Mouse (Mus musculus) forebrain, postnatal 0 days (tissue): ENCODE data around the gene Gm4559. TPM values are rescaled to one million over a fixed set of nuclear protein-coding genes. Genes with fewer than 3 reads are reported as not detected.
"Not testable (repeated sequence)": the region's sequence is repeated elsewhere in the genome, so short reads cannot be mapped to it uniquely, and the experiment has no call there.

ENCODE experiments used
- ATAC-seq: fragments of 200-750 bp; cut with Nextera tagmentation; 2 replicates; pipeline ENCODE4 v1.8.0; 2017; ENCODE audit warnings: mild to moderate bottlenecking, moderate library complexity
- DNase-seq: peaks from one replicate; pipeline ENCODE4 v3.0.0-alpha.2; 2015
- H3K27ac ChIP-seq: fragments of 300-500 bp; sonication (generic); 2 replicates; pipeline ENCODE4 v1.5.1; 2014; ENCODE audit warnings: low read depth, mild to moderate bottlenecking, antibody characterized with exemption, low read length, moderate library complexity, mixed read lengths
- H3K27me3 ChIP-seq: fragments of 300-500 bp; sonication (generic); 2 replicates; pipeline ENCODE4 v1.6.1; 2014; ENCODE audit warnings: mild to moderate bottlenecking, low read length, mixed read lengths; ENCODE audit not compliant: insufficient read depth
- H3K36me3 ChIP-seq: fragments of 300-500 bp; sonication (generic); 2 replicates; pipeline ENCODE4 v1.6.1; 2014; ENCODE audit warnings: mild to moderate bottlenecking, moderate library complexity; ENCODE audit not compliant: insufficient read depth
- H3K4me1 ChIP-seq: fragments of 300-500 bp; sonication (generic); 2 replicates; pipeline ENCODE4 v1.6.1; 2014; ENCODE audit warnings: antibody characterized with exemption; ENCODE audit not compliant: insufficient read depth
- H3K4me2 ChIP-seq: fragments of 300-500 bp; sonication (generic); 2 replicates; pipeline ENCODE4 v1.6.1; 2014; ENCODE audit warnings: low read depth, mild to moderate bottlenecking, moderate library complexity
- H3K4me3 ChIP-seq: fragments of 300-500 bp; sonication (generic); 2 replicates; pipeline ENCODE4 v1.5.1; 2014; ENCODE audit warnings: low read depth, low read length, mixed read lengths
- H3K9ac ChIP-seq: fragments of 300-500 bp; sonication (generic); 2 replicates; pipeline ENCODE4 v1.6.1; 2014; ENCODE audit warnings: mild to moderate bottlenecking
- H3K9me3 ChIP-seq: fragments of 300-500 bp; sonication (generic); 2 replicates; pipeline ENCODE4 v1.6.1; 2016; ENCODE audit warnings: low read length
- CTCF ChIP-seq: sonication (generic); IDR thresholded peaks from 2 replicates; pipeline ENCODE4 v1.5.1; 2016; ENCODE audit warnings: antibody characterized with exemption, control low read depth, low read depth
- WGBS: fragments of 180-500 bp; shearing (Covaris S2); extraction: QIAGEN DNeasy Blood & Tissue Kit; methylation state at CpG from one replicate; pipeline ENCODE4 v1.1.7; 2014; 5-methylcytosine and 5-hydroxymethylcytosine counted together
- polyA plus RNA-seq: library from polyadenylated mRNA; unstranded; fragments of >200 nt; fragmentation: Nextera tagmentation; extraction: Ambion mirVana; gene quantifications from 2 replicates; pipeline ENCODE4 v1.2.1, GENCODE M21; 2015
- total RNA-seq: library from RNA; depleted of rRNA; stranded (reverse); fragments of >200 nt; gene quantifications from 2 replicates; pipeline ENCODE4 v1.2.3, GENCODE M21; 2014; rRNA removed

Gm4559 gene
- total and polyA plus RNA-seq, 2 experiments from 2014 or later, result not detected

DNA sequence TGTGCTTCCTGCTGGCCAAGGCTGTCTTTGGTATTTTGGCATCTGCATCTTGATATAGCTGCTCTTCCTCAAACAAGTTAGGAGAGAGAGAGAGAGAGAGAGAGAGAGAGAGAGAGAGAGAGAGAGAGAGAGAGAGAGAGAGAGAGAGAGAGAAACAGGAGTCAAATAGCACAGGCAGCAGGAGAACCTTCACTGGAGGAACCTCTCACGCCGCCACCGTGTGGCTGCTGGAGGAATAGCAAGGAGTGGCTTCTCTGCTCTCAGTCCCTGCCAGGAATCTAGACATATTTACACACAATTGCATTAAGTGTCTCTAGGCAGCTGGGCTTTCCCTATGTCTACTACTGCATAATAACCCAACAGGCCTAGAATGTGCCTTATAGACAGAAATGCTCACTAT lies 4.0 kb upstream of the Gm4559 start:
- not testable (repeated sequence) for H3K4me3 ChIP-seq, H3K9ac ChIP-seq, H3K27ac ChIP-seq, H3K9me3 ChIP-seq, H3K27me3 ChIP-seq, H3K4me1 ChIP-seq, H3K36me3 ChIP-seq, H3K4me2 ChIP-seq
- TF ChIP-seq CTCF, result peak; percentile 74
- peak; percentile 74 for DNase-seq
- WGBS, result 1% methylated on average over 3 of the region's 3 CpGs
- peak; percentile 67 for ATAC-seq

DNA sequence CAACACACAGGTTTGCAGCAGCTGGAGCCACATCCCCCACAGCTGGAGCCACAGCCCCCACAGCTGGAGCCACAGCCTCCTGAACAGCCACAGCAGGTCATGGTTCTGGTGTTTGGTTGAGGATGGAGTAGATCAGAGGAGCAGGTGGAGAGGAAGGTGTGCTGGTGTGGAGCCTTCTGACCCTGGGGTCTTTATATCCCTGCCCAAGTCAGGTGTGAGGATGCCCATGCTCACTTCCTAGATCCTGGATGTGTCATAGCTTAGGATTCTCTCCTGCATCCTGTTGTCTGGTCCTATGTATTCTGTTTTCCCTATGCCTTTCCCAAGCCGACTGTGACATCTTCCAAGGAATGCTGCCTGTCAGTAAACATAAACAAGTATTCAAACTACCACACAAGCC lies 15.9 kb downstream of the Gm4559 start, which contains the start of gene Gm2431:
Gene Gm2431 (minus strand): TSS at position 101 of the 400 bp plus-strand sequence.
- not testable (repeated sequence) for H3K36me3 ChIP-seq, H3K9ac ChIP-seq, H3K4me1 ChIP-seq, H3K27ac ChIP-seq, DNase-seq, H3K9me3 ChIP-seq, ATAC-seq, H3K4me2 ChIP-seq, H3K4me3 ChIP-seq, H3K27me3 ChIP-seq
- 60% methylated on average over 1 of the region's 1 CpGs for WGBS

DNA sequence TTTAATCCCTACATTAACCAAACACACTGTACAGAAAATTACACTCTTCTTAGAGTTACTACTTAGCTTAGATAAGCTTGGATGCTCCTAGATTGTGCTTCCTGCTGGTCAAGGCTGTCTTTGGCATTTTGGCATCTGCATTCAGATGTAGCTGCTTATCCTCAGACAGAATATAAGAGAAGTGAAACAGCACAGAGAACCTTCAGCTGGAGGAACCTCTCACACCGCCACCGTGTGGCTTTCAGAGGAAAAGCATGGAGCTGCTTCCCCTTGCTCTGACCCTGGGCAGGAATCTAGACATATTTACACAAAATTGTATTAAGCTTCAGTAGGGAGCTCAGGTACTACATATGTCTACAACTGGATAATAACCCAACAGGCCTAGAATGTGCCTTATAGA lies 18.6 kb downstream of the Gm4559 start:
- H3K4me2 ChIP-seq, result no peak overlapping the region
- no peak overlapping the region for H3K4me3 ChIP-seq
- no peaks in the 10 kb centered on the region for H3K9me3 ChIP-seq
- 0% methylated on average over 2 of the region's 2 CpGs for WGBS
- ATAC-seq, result peak; percentile 69
- no peaks in the 10 kb centered on the region for H3K27me3 ChIP-seq
- no peak overlapping the region for H3K27ac ChIP-seq
- H3K4me1 ChIP-seq, result no peaks in the 10 kb centered on the region
- peak; percentile 48 for DNase-seq
- no peaks in the 10 kb centered on the region for H3K36me3 ChIP-seq
- no peak overlapping the region for H3K9ac ChIP-seq
- TF ChIP-seq CTCF, result peak; percentile 78

DNA sequence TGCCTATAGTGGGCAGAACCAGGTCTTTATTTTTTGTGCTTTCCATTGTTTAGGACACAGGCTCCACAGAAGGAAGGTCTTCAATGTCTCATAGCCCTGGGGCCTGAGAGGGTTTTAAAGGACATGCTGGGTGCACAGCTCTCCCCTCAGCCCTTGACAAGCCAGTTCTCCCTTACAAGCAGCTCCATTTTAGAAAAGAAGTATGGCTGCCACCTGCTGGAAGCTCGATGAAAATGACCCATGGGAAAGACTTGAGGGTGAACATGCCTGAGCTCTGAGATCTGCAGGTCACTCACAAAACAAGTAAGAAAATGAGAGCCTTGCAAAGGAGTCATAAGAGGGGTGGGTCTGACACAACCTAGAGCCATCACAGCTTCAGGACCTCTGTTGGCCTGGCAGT lies 24.3 kb downstream of the Gm4559 start:
- ATAC-seq (no peak), DNase-seq (peak; percentile 50)
- no peaks in the 10 kb centered on the region for H3K4me1 ChIP-seq
- no peaks in the 10 kb centered on the region for H3K36me3 ChIP-seq
- H3K9ac ChIP-seq, result no peak overlapping the region
- 0% methylated on average over 1 of the region's 1 CpGs for WGBS
- peak; percentile 71 for TF ChIP-seq CTCF
- no peaks in the 10 kb centered on the region for H3K27me3 ChIP-seq
- no peaks in the 10 kb centered on the region for H3K9me3 ChIP-seq
- no peak overlapping the region for H3K4me2 ChIP-seq
- H3K4me3 ChIP-seq, result no peak overlapping the region
- H3K27ac ChIP-seq, result no peak overlapping the region

DNA sequence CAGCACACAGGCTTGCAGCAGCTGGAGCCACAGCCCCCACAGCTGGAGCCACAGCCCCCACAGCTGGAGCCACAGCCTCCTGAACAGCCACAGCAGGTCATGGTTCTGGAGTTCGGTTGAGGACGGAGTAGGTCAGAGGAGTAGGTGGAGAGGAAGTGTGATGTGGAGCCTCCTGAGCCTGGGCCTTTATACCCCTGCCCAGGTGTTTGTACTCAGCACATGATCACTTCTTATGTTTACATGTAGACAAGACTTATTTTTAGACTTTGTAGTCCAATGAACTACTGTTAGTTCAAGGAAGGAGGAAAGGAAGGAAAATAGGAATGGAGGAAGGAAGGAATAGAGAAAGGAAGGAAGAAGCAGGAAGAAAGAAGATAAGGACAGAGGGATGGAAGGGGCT lies 33.2 kb downstream of the Gm4559 start, which contains the start of gene Gm40460:
Gene Gm40460 (minus strand): TSS at position 101 of the 400 bp plus-strand sequence.
- no peak for TF ChIP-seq CTCF
- DNase-seq, result no peak
- no peak within 1 kb of the TSS for H3K4me3 ChIP-seq
- H3K9me3 ChIP-seq, result no peaks in the 10 kb centered on the region
- no peak within 1 kb of the TSS for H3K9ac ChIP-seq
- no peaks in the 10 kb centered on the region for H3K27me3 ChIP-seq
- H3K27ac ChIP-seq, result no peak within 1 kb of the TSS
- no peaks in the 10 kb centered on the region for H3K4me1 ChIP-seq
- ATAC-seq, result no peak
- 55% methylated on average over 2 of the region's 2 CpGs for WGBS
- no peaks in the 10 kb centered on the region for H3K36me3 ChIP-seq
- no peak within 1 kb of the TSS for H3K4me2 ChIP-seq

DNA sequence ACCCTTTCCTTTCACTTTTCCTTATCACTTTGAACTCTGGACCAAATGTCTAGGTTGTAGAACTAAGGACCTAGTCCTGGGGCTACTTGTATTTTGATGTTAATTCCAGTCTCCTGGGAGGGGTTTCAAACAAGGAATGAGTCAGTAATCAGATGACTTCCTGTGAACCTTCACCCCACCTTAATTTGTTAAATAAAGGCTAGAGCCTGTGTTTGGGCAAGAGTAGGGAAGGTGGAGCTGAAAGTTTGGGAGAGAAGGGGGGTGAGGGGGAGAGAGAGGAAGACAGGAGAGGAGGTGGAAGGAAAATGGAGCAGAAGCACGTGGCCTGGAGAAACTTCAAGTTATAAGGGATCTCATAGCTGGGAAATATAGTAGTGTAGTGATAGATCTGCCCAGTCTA lies 42.6 kb downstream of the Gm4559 start:
- Histone ChIP-seq H3K4me2 (no peak overlapping the region), H3K9me3 (no peaks in the 10 kb centered on the region), H3K4me1 (no peaks in the 10 kb centered on the region), H3K27ac (no peak overlapping the region), H3K36me3 (no peaks in the 10 kb centered on the region), H3K4me3 (no peak overlapping the region), H3K9ac (no peak overlapping the region), H3K27me3 (no peaks in the 10 kb centered on the region)
- DNase-seq (no peak), ATAC-seq (no peak)
- 25% methylated on average over 1 of the region's 1 CpGs for WGBS
- no peak for TF ChIP-seq CTCF

DNA sequence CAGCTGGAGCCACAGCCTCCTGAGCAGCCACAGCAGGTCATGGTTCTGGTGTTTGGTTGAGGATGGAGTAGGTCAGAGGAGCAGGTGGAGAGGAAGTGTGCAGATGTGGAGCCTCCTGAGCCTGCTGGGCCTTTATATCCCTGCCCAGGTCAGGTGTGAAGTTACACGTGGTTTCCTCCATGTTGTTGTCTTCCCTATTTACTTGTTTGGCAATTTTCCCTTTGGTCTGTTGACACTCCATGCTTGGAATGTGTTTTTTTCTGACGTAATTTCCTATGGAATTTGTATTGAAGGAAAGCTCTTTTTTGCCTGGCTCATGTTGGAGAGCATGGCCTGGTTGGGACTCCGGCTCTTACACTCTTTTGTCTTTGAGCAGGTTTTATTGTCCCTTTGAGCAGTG lies 44.3 kb downstream of the Gm4559 start, which contains the start of gene Krtap5-5:
Gene Krtap5-5 (minus strand): TSS at position 101 of the 400 bp plus-strand sequence.
- not testable (repeated sequence) for H3K27me3 ChIP-seq, DNase-seq, H3K4me2 ChIP-seq, H3K27ac ChIP-seq, H3K4me1 ChIP-seq, H3K9me3 ChIP-seq, ATAC-seq, H3K4me3 ChIP-seq, H3K36me3 ChIP-seq, H3K9ac ChIP-seq
- 43% methylated on average over 3 of the region's 3 CpGs for WGBS

DNA sequence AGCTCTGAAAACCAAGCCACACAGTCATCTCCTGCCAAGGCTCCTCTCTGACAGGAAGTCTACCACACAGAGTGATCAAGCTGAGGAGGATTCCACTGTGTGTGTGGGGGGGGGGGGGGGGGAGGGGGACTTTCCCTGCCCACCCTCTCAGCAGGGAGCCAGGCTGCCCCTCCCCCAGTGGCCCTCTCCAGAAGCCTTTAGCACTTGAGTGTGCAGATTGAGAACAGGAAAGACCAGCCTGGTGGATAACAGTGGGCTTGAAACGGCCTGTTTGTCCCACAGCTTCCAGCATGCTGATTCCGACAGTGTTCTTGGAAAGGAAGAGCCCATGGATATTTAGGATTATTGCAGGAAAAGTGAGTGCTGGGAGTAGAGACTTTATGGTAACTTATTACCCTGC lies 49.6 kb downstream of the Gm4559 start:
- no peak overlapping the region for H3K27ac ChIP-seq
- no peak for TF ChIP-seq CTCF
- no peak overlapping the region for H3K9ac ChIP-seq
- H3K4me3 ChIP-seq, result no peak overlapping the region
- no peaks in the 10 kb centered on the region for H3K9me3 ChIP-seq
- DNase-seq (no peak), ATAC-seq (no peak)
- no peak overlapping the region for H3K4me2 ChIP-seq
- H3K27me3 ChIP-seq, result no peaks in the 10 kb centered on the region
- WGBS, result 41% methylated on average over 2 of the region's 2 CpGs
- H3K4me1 ChIP-seq, result no peaks in the 10 kb centered on the region
- no peaks in the 10 kb centered on the region for H3K36me3 ChIP-seq

Other genes with a start within 250 kb of the Gm4559 start
- gene Mob2, start 213.3 kb downstream of the Gm4559 start, total RNA-seq, result 37.8 and 42.5 TPM in 2 replicates
- gene Mob2, start 213.3 kb downstream of the Gm4559 start, polyA plus RNA-seq, result 39.8 and 39.9 TPM in 2 replicates
- 78.0 and 92.6 TPM in 2 replicates for gene Dusp8, start 178.5 kb downstream of the Gm4559 start, total RNA-seq
- 79.2 and 106 TPM in 2 replicates for gene Dusp8, start 178.5 kb downstream of the Gm4559 start, polyA plus RNA-seq
- not detected in 2 replicates for gene Gm45618, start 153.6 kb downstream of the Gm4559 start, total RNA-seq
- gene Gm45618, start 153.6 kb downstream of the Gm4559 start, polyA plus RNA-seq, result 0.24 TPM in 1 of 2 replicates, not detected in the other
- gene Gm39115, start 138.3 kb downstream of the Gm4559 start, total RNA-seq, result not detected in 2 replicates
- not detected in 2 replicates for gene Gm39115, start 138.3 kb downstream of the Gm4559 start, polyA plus RNA-seq
- not detected in 2 replicates for gene Gm45337, start 129.8 kb downstream of the Gm4559 start, total RNA-seq
- not detected in 2 replicates for gene Gm45337, start 129.8 kb downstream of the Gm4559 start, polyA plus RNA-seq
- gene Gm29735, start 117.2 kb downstream of the Gm4559 start, total RNA-seq, result not detected in 2 replicates
- not detected in 2 replicates for gene Gm29735, start 117.2 kb downstream of the Gm4559 start, polyA plus RNA-seq
- gene Gm4553, start 108.6 kb downstream of the Gm4559 start, total RNA-seq, result not detected in 2 replicates
- gene Gm4553, start 108.6 kb downstream of the Gm4559 start, polyA plus RNA-seq, result not detected in 2 replicates
- gene Krtap5-2, start 98.4 kb downstream of the Gm4559 start, total RNA-seq, result 0.08 TPM in 1 of 2 replicates, not detected in the other
- gene Krtap5-2, start 98.4 kb downstream of the Gm4559 start, polyA plus RNA-seq, result not detected in 2 replicates
- gene Gm10153, start 84.0 kb downstream of the Gm4559 start, total RNA-seq, result not detected in 2 replicates
- not detected in 2 replicates for gene Gm10153, start 84.0 kb downstream of the Gm4559 start, polyA plus RNA-seq
- not detected in 2 replicates for gene Krtap5-3, start 73.0 kb downstream of the Gm4559 start, total RNA-seq
- not detected in 2 replicates for gene Krtap5-3, start 73.0 kb downstream of the Gm4559 start, polyA plus RNA-seq
- not detected in 2 replicates for gene Gm7579, start 62.5 kb downstream of the Gm4559 start, total RNA-seq
- not detected in 2 replicates for gene Gm7579, start 62.5 kb downstream of the Gm4559 start, polyA plus RNA-seq
- gene Krtap5-5, start 44.4 kb downstream of the Gm4559 start, total RNA-seq, result not detected in 2 replicates
- gene Krtap5-5, start 44.4 kb downstream of the Gm4559 start, polyA plus RNA-seq, result not detected in 2 replicates
- not detected in 2 replicates for gene Gm40460, start 33.3 kb downstream of the Gm4559 start, total RNA-seq
- not detected in 2 replicates for gene Gm40460, start 33.3 kb downstream of the Gm4559 start, polyA plus RNA-seq
- gene Gm2431, start 16.0 kb downstream of the Gm4559 start, total RNA-seq, result not detected in 2 replicates
- gene Gm2431, start 16.0 kb downstream of the Gm4559 start, polyA plus RNA-seq, result not detected in 2 replicates
- not detected in 2 replicates for gene Krtap5-1, start 22.8 kb upstream of the Gm4559 start, total RNA-seq
- not detected in 2 replicates for gene Krtap5-1, start 22.8 kb upstream of the Gm4559 start, polyA plus RNA-seq
- gene Krtap5-4, start 29.2 kb upstream of the Gm4559 start, total RNA-seq, result not detected in 2 replicates
- not detected in 2 replicates for gene Krtap5-4, start 29.2 kb upstream of the Gm4559 start, polyA plus RNA-seq
- 5.6 and 6.6 TPM in 2 replicates for gene Ifitm10, start 99.4 kb upstream of the Gm4559 start, total RNA-seq
- gene Ifitm10, start 99.4 kb upstream of the Gm4559 start, polyA plus RNA-seq, result 10.2 and 13.0 TPM in 2 replicates
- gene Gm49369, start 108.3 kb upstream of the Gm4559 start, total RNA-seq, result 21.2 and 45.2 TPM in 2 replicates
- gene Gm49369, start 108.3 kb upstream of the Gm4559 start, polyA plus RNA-seq, result 0.60 TPM in 1 of 2 replicates, not detected in the other
- 243 and 366 TPM in 2 replicates for gene Ctsd, start 113.7 kb upstream of the Gm4559 start, total RNA-seq
- gene Ctsd, start 113.7 kb upstream of the Gm4559 start, polyA plus RNA-seq, result 313 and 338 TPM in 2 replicates
- gene Syt8, start 160.5 kb upstream of the Gm4559 start, total RNA-seq, result not detected in 2 replicates
- gene Syt8, start 160.5 kb upstream of the Gm4559 start, polyA plus RNA-seq, result not detected in 2 replicates
- 0.33 and 2.8 TPM in 2 replicates for gene Tnni2, start 167.4 kb upstream of the Gm4559 start, total RNA-seq
- 0.21 and 1.5 TPM in 2 replicates for gene Tnni2, start 167.4 kb upstream of the Gm4559 start, polyA plus RNA-seq
- gene Lsp1, start 186.4 kb upstream of the Gm4559 start, total RNA-seq, result 5.7 and 7.9 TPM in 2 replicates
- 5.5 and 6.4 TPM in 2 replicates for gene Lsp1, start 186.4 kb upstream of the Gm4559 start, polyA plus RNA-seq
- gene Tnnt3, start 224.5 kb upstream of the Gm4559 start, total RNA-seq, result 1.2 and 1.6 TPM in 2 replicates
- gene Tnnt3, start 224.5 kb upstream of the Gm4559 start, polyA plus RNA-seq, result 1.2 and 1.4 TPM in 2 replicates